Comparison of ENCODE assay signal across 39 mouse cellular contexts in the genomic region with DNA sequence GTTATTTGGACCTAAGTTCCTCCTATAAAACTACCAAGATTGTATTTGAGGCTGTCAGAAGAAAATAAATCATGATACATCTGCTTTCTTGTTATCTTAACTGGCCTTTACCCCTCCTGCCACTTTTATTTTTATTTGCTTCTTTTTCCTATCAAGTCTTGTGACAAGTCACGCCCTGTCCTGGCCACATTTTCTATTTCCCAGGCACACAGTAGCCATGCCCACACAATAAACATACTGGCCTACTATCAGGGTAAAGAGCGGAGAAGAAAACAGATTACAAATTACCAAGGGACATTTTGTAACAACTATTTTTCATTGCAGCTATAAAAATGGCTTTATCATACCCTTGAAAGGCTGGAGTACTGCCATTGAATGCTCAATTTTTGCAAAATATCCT. TPM values are rescaled to one million over a fixed set of nuclear protein-coding genes. Genes with fewer than 3 reads are reported as not detected.
"Had no signal": no experiment of that assay in that cellular context is flagged by ENCODE, and none has a peak within 500 bp of the region (broad histone marks: within the 10 kb centered on the region; RNA-seq: fewer than 3 reads in every experiment).

No protein-coding gene starts in this region.

- H3K36me3 ChIP-seq: heart, embryonic 10.5 days; heart, embryonic 12.5 days; heart, embryonic 13.5 days; heart, embryonic 15.5 days; hindbrain, embryonic 10.5 days; hindbrain, embryonic 12.5 days; hindbrain, embryonic 13.5 days; hindbrain, embryonic 15.5 days; kidney, embryonic 15.5 days had no signal

- DNase-seq: heart, adult 2 months; heart, postnatal 10 days; heart, postnatal 14 days; heart, postnatal 36 days; heart, postnatal 4 days; kidney, adult 11 months; kidney, adult 18-20 months; kidney, adult 2 months; kidney, adult 8-10 months; kidney, adult 9 months; kidney, postnatal 10 days; kidney, postnatal 14 days; kidney, postnatal 25 days; kidney, postnatal 36 days; kidney, postnatal 4 days; layer of hippocampus, adult 9-11 months; layer of hippocampus, postnatal 36 days had no signal

- H3K4me2 ChIP-seq: heart, embryonic 11.5 days; heart, embryonic 12.5 days; heart, embryonic 13.5 days; heart, embryonic 15.5 days; hindbrain, embryonic 12.5 days; hindbrain, embryonic 13.5 days; hindbrain, embryonic 14.5 days; hindbrain, embryonic 15.5 days; kidney, embryonic 15.5 days had no signal

- H3K4me1 ChIP-seq: heart, embryonic 10.5 days; heart, embryonic 12.5 days; heart, embryonic 13.5 days; heart, embryonic 15.5 days; hindbrain, embryonic 10.5 days; hindbrain, embryonic 12.5 days; hindbrain, embryonic 13.5 days; hindbrain, embryonic 15.5 days; kidney, embryonic 15.5 days had no signal

- H3K4me3 ChIP-seq: heart, adult 2 months; heart, embryonic 10.5 days; heart, embryonic 12.5 days; heart, embryonic 13.5 days; heart, embryonic 15.5 days; hindbrain, embryonic 10.5 days; hindbrain, embryonic 12.5 days; hindbrain, embryonic 13.5 days; hindbrain, embryonic 15.5 days; kidney, embryonic 15.5 days; layer of hippocampus, adult 2 months had no signal

- ATAC-seq: hindbrain, embryonic 16.5 days; hindbrain, postnatal 0 days; inflammation-experienced regulatory T-cells, adult 6 months had no signal

- H3K9ac ChIP-seq: heart, embryonic 12.5 days; heart, embryonic 13.5 days; heart, embryonic 15.5 days; hindbrain, embryonic 12.5 days; hindbrain, embryonic 13.5 days; hindbrain, embryonic 14.5 days; hindbrain, embryonic 15.5 days; kidney, embryonic 15.5 days had no signal

- H3K27ac ChIP-seq: heart, adult 2 months; heart, embryonic 10.5 days; heart, embryonic 13.5 days; heart, embryonic 15.5 days; hindbrain, embryonic 10.5 days; hindbrain, embryonic 12.5 days; hindbrain, embryonic 13.5 days; hindbrain, embryonic 14.5 days; hindbrain, embryonic 15.5 days; hindbrain, postnatal 0 days; kidney, embryonic 15.5 days; kidney, postnatal 0 days; layer of hippocampus, adult 2 months had no signal

- H3K9me3 ChIP-seq: heart, embryonic 10.5 days; heart, embryonic 12.5 days; heart, embryonic 13.5 days; heart, embryonic 15.5 days; hindbrain, embryonic 10.5 days; hindbrain, embryonic 12.5 days; hindbrain, embryonic 13.5 days; hindbrain, embryonic 15.5 days; kidney, embryonic 15.5 days had no signal

- H3K27me3 ChIP-seq: heart, embryonic 12.5 days; heart, embryonic 13.5 days; heart, embryonic 15.5 days; hindbrain, embryonic 12.5 days; hindbrain, embryonic 13.5 days; hindbrain, embryonic 15.5 days; kidney, embryonic 15.5 days had no signal

RNA-seq across cellular contexts. Expression of a gene that starts 10.6 kb away (rescaled TPM):
- polyA plus RNA-seq: heart, adult 2 months; heart, embryonic 10.5 days; heart, embryonic 11.5 days; heart, embryonic 12.5 days; heart, embryonic 13.5 days; heart, embryonic 14.5 days; heart, embryonic 15.5 days; heart, postnatal 0 days; hindbrain, embryonic 10.5 days; hindbrain, embryonic 11.5 days; hindbrain, embryonic 12.5 days; hindbrain, embryonic 13.5 days; hindbrain, embryonic 15.5 days; hindbrain, embryonic 16.5 days; inflammation-experienced regulatory T-cells, adult 6 months; intestine, embryonic 14.5 days; kidney, adult 2 months; kidney, embryonic 14.5 days; kidney, embryonic 15.5 days; kidney, embryonic 16.5 days; kidney, postnatal 0 days had no signal
